Mouse (Mus musculus) gastrocnemius, postnatal 14 days (tissue): ENCODE data around the gene Daxx. TPM values are rescaled to one million over a fixed set of nuclear protein-coding genes. Genes with fewer than 3 reads are reported as not detected.

ENCODE experiments used
- DNase-seq: peaks from one replicate; pipeline ENCODE4 v3.0.0; 2021; ENCODE audit warnings: mixed read lengths
- intact Hi-C: fragments of 180-260 bp; cut with DNase I; formaldehyde crosslinking; loops from one replicate; pipeline ENCODE4 v1.15.1; 2025; ENCODE audit warnings: low total_unique reads
- microRNA-seq, 2 experiments: library from miRNA; unstranded; fragments of <30 nt; microRNA quantifications; one replicate each; pipeline ENCODE4 v1.2.0; 2021
- total RNA-seq, 2 experiments: library from RNA; stranded (reverse); gene quantifications; 2 replicates each; pipeline ENCODE4 v1.2.3; 2021

The Daxx gene
- total RNA-seq, 2 experiments from 2014 or later, result 10.2 to 13.8 TPM

DNA sequence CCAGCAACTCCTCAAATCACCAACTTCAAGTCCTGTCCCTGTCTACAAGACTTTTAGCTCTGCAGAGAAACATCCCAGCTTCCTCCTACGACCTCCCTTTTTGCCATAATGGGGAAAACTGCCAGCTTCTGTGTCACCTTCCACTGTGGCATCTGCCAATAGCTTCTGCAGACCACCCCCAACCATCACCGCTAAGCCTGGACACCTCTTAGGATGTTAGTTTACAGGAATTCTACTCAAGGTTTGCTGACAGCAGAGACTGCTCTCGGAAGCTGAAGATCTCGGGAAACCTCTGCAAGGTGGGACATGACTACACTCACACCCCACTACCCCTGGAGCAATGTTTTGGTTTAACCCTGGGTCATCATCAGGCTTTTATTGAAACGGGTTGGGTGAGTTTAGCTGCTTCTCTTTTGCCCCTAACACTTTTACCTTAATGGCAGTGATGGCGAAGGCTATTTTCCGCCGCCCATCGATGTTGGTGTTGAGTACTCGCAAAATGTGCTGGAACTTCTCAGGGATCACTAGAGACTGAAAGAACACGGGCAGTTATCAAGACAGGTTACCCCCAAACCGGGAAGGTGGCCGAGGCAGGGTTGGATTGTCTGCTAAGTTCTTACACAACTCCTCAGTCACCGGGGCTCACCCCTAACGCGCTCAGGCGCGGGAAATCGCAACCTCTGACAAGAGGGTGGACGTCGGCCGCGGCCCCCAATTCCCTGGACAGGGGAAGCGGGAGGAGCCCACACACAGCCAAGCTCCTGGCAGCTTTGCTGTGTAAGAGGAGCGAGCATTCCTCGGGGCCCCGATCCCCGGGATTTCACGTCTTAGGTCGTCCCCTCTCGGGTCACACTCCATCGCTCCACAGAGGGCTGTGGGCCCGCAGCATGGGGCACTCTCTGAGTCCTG is 45.7 kb downstream of the Daxx start:
- no peak for DNase-seq
- intact Hi-C loops, result loop anchor here (5.0 kb wide), 1 partner anchor 1312 kb away; no protein-coding TSS in a partner anchor

GRCm38 (mm10) chr17:33955555-33956214 is 46.5 kb downstream of the Daxx start, which contains the start of the genes Vps52 and Rps18:
TSS of gene Vps52 (plus strand) at chr17:33955812.
TSS of gene Rps18 (minus strand) at chr17:33956001.
- intact Hi-C loops, result loop anchor here (5.0 kb wide), 1 partner anchor 1312 kb away; no protein-coding TSS in a partner anchor
- DNase-seq, result peak; percentile 90

GRCm38 (mm10) chr17:33956336-33956735 is 47.1 kb downstream of the Daxx start:
- intact Hi-C loops, result loop anchor here (5.0 kb wide), 1 partner anchor 1311 kb away; no protein-coding TSS in a partner anchor
- no peak for DNase-seq

DNA sequence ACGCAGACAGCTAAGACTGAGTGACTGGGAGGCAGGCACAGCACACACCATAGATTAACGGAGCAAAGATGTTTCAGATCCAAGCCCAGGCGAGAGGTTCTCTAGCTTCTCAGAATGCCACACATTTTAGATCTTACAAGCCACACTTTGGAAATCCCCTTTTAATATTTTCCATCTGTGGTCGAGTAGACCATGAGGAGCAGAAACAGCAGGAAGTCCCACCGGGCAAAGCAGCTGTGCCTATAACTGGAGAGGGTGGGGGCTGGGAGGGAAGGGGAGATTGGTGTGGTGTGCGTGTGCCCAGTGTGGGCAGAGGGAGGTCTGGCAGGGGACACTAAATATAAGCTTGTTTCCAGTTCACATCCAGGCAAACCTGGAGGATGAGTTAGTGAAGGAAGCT is 48.3 kb downstream of the Daxx start:
- intact Hi-C loops, result loop anchor here (5.0 kb wide), 1 partner anchor 1310 kb away; no protein-coding TSS in a partner anchor
- no peak for DNase-seq

DNA sequence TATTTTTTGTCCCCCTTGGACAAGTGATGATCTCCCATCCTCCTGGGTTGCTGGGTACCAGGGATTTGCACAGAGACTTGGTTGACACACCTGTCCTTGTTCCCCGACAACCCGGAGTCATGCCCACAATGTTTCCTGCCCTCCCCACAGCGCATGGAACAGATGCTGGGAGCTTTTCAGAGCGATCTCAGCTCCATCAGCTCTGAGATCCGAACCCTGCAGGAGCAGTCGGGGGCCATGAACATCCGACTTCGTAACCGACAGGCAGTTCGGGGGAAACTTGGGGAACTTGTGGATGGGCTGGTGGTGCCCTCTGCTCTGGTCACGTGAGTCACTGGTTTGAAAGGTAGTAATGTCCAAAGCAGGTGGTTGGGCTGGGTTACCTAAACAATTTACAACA is 49.2 kb downstream of the Daxx start:
- intact Hi-C loops, result loop anchor here (5.0 kb wide), 1 partner anchor 1309 kb away; no protein-coding TSS in a partner anchor
- no peak for DNase-seq

DNA sequence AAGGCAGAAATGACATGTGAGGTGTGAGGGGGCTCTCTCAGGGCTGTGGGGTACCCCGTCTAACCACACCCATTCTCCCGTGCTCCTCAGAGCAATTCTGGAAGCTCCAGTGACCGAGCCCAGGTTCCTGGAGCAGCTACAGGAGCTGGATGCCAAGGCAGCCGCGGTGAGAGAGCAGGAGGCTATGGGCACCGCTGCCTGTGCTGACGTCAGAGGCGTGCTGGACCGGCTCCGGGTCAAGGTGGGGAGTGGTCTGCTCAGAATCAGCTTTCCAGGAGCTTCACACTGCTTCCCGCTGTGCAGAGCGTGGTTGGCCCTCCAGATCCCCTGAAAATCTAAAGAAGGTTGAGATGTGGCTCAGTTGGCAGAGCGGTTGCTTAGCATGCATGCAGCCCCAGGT is 49.9 kb downstream of the Daxx start:
- intact Hi-C loops, result loop anchor here (5.0 kb wide), 1 partner anchor 1308 kb away; no protein-coding TSS in a partner anchor
- DNase-seq, result no peak

- no peak for DNase-seq
- intact Hi-C loops, result loop anchor here (2.0 to 5.0 kb wide), 2 partner anchors 1307 to 1319 kb away; no protein-coding TSS in a partner anchor
These were observed 50.7 kb downstream of the Daxx start for GRCm38 (mm10) chr17:33959948-33960347.

DNA sequence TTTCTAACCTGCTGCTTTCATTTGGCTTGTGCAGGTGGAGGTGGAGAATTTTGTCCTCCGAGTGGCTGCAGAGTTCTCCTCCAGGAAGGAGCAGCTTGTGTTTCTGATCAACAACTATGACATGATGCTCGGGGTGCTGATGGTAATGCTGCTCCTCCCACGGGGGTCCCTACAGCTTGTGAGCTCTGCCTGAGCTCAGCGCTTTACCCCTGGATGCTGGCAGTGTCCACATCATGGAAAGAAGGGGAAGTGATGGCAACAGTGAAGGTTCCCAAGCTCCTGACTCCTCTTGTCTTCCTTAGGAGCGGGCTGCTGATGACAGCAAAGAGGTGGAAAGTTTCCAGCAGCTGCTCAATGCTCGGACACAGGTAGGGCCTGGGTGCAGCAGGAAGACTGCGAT is 53.7 kb downstream of the Daxx start:
- intact Hi-C loops, result no loop called here
- DNase-seq, result no peak

Small RNAs within 50 kb of the gene (microRNA-seq; reads per million reads assigned to microRNA genes)
- gene Gm27740, result 0 reads per million in 2 experiments

Other genes with a start within 250 kb of the Daxx start
- gene Hnrnpm, start 222.6 kb upstream of the Daxx start, total RNA-seq, result 10 to 100 TPM; 58.8 to 69.1 TPM
- gene March2, start 190.7 kb upstream of the Daxx start, total RNA-seq, result 10 to 100 TPM; 76.0 to 78.6 TPM
- gene Rab11b, start 148.9 kb upstream of the Daxx start, total RNA-seq, result 100 to 1,000 TPM; 154 to 159 TPM
- 10 to 100 TPM in 1 of 2 experiments, 1 to 10 TPM in 1; 9.6 to 25.8 TPM for gene Angptl4, start 127.6 kb upstream of the Daxx start, total RNA-seq
- 10 to 100 TPM; 20.8 to 35.1 TPM for gene Kank3, start 98.9 kb upstream of the Daxx start, total RNA-seq
- 100 to 1,000 TPM; 867 to 957 TPM for gene Rps28, start 84.9 kb upstream of the Daxx start, total RNA-seq
- 100 to 1,000 TPM; 327 to 338 TPM for gene Ndufa7, start 84.8 kb upstream of the Daxx start, total RNA-seq
- 10 to 100 TPM; 17.6 to 19.8 TPM for gene Cd320, start 66.3 kb upstream of the Daxx start, total RNA-seq
- not detected for gene Gm7029, start 35.6 kb upstream of the Daxx start, total RNA-seq
- 1 to 10 TPM; 3.3 to 4.4 TPM for gene Kifc1, start 18.8 kb upstream of the Daxx start, total RNA-seq
- gene Platr17, start 4.3 kb upstream of the Daxx start, total RNA-seq, result not detected
- 10 to 100 TPM; 32.9 to 35.7 TPM for gene Tapbp, start 6.5 kb downstream of the Daxx start, total RNA-seq
- 10 to 100 TPM; 13.5 to 16.1 TPM for gene Zbtb22, start 6.5 kb downstream of the Daxx start, total RNA-seq
- gene Rgl2, start 20.1 kb downstream of the Daxx start, total RNA-seq, result 10 to 100 TPM; 24.4 to 24.7 TPM
- 10 to 100 TPM; 53.6 to 54.9 TPM for gene Pfdn6, start 30.9 kb downstream of the Daxx start, total RNA-seq
- gene Wdr46, start 31.2 kb downstream of the Daxx start, total RNA-seq, result 10 to 100 TPM; 11.1 to 12.3 TPM
- gene B3galt4, start 42.1 kb downstream of the Daxx start, total RNA-seq, result 1 to 10 TPM; 2.3 to 2.7 TPM
- gene Vps52, start 46.4 kb downstream of the Daxx start, total RNA-seq, result 10 to 100 TPM; 30.5 to 33.1 TPM
- gene Rps18, start 46.6 kb downstream of the Daxx start, total RNA-seq, result 100 to 1,000 TPM; 464 to 543 TPM
- 10 to 100 TPM; 26.5 to 40.1 TPM for gene H2-K1, start 90.9 kb downstream of the Daxx start, total RNA-seq
- gene Ring1, start 115.3 kb downstream of the Daxx start, total RNA-seq, result 10 to 100 TPM; 11.3 to 13.1 TPM
- gene H2-Ke6, start 118.6 kb downstream of the Daxx start, total RNA-seq, result 10 to 100 TPM; 50.1 to 51.3 TPM
- gene Slc39a7, start 122.3 kb downstream of the Daxx start, total RNA-seq, result 10 to 100 TPM; 44.9 to 60.1 TPM
- gene Rxrb, start 122.4 kb downstream of the Daxx start, total RNA-seq, result 10 to 100 TPM; 35.2 to 35.8 TPM
- 10 to 100 TPM; 51.1 to 56.0 TPM for gene Col11a2, start 130.0 kb downstream of the Daxx start, total RNA-seq
- not detected for gene H2-Oa, start 182.9 kb downstream of the Daxx start, total RNA-seq
- 1 to 10 TPM; 2.3 to 3.6 TPM for gene H2-DMa, start 210.1 kb downstream of the Daxx start, total RNA-seq
- gene Brd2, start 213.2 kb downstream of the Daxx start, total RNA-seq, result 10 to 100 TPM; 75.2 to 75.5 TPM
- gene H2-DMb2, start 233.9 kb downstream of the Daxx start, total RNA-seq, result under 1 TPM; 0.45 to 0.47 TPM
- gene H2-DMb1, start 243.7 kb downstream of the Daxx start, total RNA-seq, result 1 to 10 TPM; 1.0 to 1.4 TPM